Mouse (Mus musculus): ENCODE data around the gene Rufy3. TPM values are rescaled to one million over a fixed set of nuclear protein-coding genes. Genes with fewer than 3 reads are reported as not detected.

The Rufy3 gene
- polyA plus RNA-seq, 1 experiment, result 113 TPM

GRCm38 (mm10) chr5:88679341-88679740 lies 114.5 kb downstream of the Rufy3 start:
- no peak for DNase-seq (ENCODE audit: extremely low spot score in 1 of 2, low spot score in 1 of 2)

- no peak for DNase-seq (ENCODE audit: extremely low spot score in 1 of 2, low spot score in 1 of 2)
These were observed 115.7 kb downstream of the Rufy3 start for GRCm38 (mm10) chr5:88680567-88680966.

GRCm38 (mm10) chr5:88683706-88684105 lies 118.9 kb downstream of the Rufy3 start:
- no peak for DNase-seq (ENCODE audit: extremely low spot score in 1 of 2, low spot score in 1 of 2)

GRCm38 (mm10) chr5:88684226-88684625 lies 119.4 kb downstream of the Rufy3 start:
- DNase-seq (ENCODE audit: extremely low spot score in 1 of 2, low spot score in 1 of 2), result no peak

- no peak for DNase-seq (ENCODE audit: extremely low spot score in 1 of 2, low spot score in 1 of 2)
These were observed 120.5 kb downstream of the Rufy3 start for GRCm38 (mm10) chr5:88685306-88685705.

GRCm38 (mm10) chr5:88685745-88686299 lies 121.0 kb downstream of the Rufy3 start:
- no peak for DNase-seq (ENCODE audit: extremely low spot score in 1 of 2, low spot score in 1 of 2)

GRCm38 (mm10) chr5:88687996-88688406 lies 123.2 kb downstream of the Rufy3 start:
- DNase-seq (ENCODE audit: extremely low spot score in 1 of 2, low spot score in 1 of 2), result no peak

GRCm38 (mm10) chr5:88688583-88689187 lies 123.8 kb downstream of the Rufy3 start:
- no peak for DNase-seq (ENCODE audit: extremely low spot score in 1 of 2, low spot score in 1 of 2)

- peak in 1 of 2 experiments; percentile 55 for DNase-seq (ENCODE audit: extremely low spot score in 1 of 2, low spot score in 1 of 2)
These were observed 124.6 kb downstream of the Rufy3 start for GRCm38 (mm10) chr5:88689279-88689938.

- DNase-seq (ENCODE audit: extremely low spot score in 1 of 2, low spot score in 1 of 2), result no peak
These were observed 126.1 kb downstream of the Rufy3 start for GRCm38 (mm10) chr5:88690681-88691505.

GRCm38 (mm10) chr5:88691506-88692095 lies 126.8 kb downstream of the Rufy3 start:
- no peak for DNase-seq (ENCODE audit: extremely low spot score in 1 of 2, low spot score in 1 of 2)

GRCm38 (mm10) chr5:88692586-88692985 lies 127.7 kb downstream of the Rufy3 start:
- no peak for DNase-seq (ENCODE audit: extremely low spot score in 1 of 2, low spot score in 1 of 2)

- no peak for DNase-seq (ENCODE audit: extremely low spot score in 1 of 2, low spot score in 1 of 2)
These were observed 128.2 kb downstream of the Rufy3 start for GRCm38 (mm10) chr5:88693057-88693456.

GRCm38 (mm10) chr5:88697291-88697690 lies 132.5 kb downstream of the Rufy3 start:
- no peak for DNase-seq (ENCODE audit: extremely low spot score in 1 of 2, low spot score in 1 of 2)

GRCm38 (mm10) chr5:88699251-88699913 lies 134.5 kb downstream of the Rufy3 start:
- no peak for DNase-seq (ENCODE audit: extremely low spot score in 1 of 2, low spot score in 1 of 2)

Other genes starting within 250 kb of the Rufy3 start
- gene Prol1, start 247.7 kb upstream of the Rufy3 start, polyA plus RNA-seq (2012; rRNA removed), result not detected in 2 replicates
- gene Amtn, start 188.9 kb upstream of the Rufy3 start, polyA plus RNA-seq (2012; rRNA removed), result not detected in 2 replicates
- not detected in 2 replicates for gene Ambn, start 109.0 kb upstream of the Rufy3 start, polyA plus RNA-seq (2012; rRNA removed)
- gene Enam, start 77.1 kb upstream of the Rufy3 start, polyA plus RNA-seq (2012; rRNA removed), result not detected in 2 replicates
- 1.6 and 1.7 TPM in 2 replicates for gene Jchain, start 37.1 kb upstream of the Rufy3 start, polyA plus RNA-seq (2012; rRNA removed)
- gene Utp3, start 10.6 kb upstream of the Rufy3 start, polyA plus RNA-seq (2012; rRNA removed), result 28.7 and 29.9 TPM in 2 replicates
- 80.3 and 82.5 TPM in 2 replicates for gene Grsf1, start 111.1 kb downstream of the Rufy3 start, polyA plus RNA-seq (2012; rRNA removed)
- 12.4 and 13.2 TPM in 2 replicates for gene Mob1b, start 155.8 kb downstream of the Rufy3 start, polyA plus RNA-seq (2012; rRNA removed)
- 16.0 and 17.1 TPM in 2 replicates for gene Dck, start 200.0 kb downstream of the Rufy3 start, polyA plus RNA-seq (2012; rRNA removed)